Mouse (Mus musculus) midbrain, embryonic 16.5 days (tissue): ENCODE measurements around the gene Gm49322. TPM values are rescaled to one million over a fixed set of nuclear protein-coding genes. Genes with fewer than 3 reads are reported as not detected.

Source experiments
- ATAC-seq: fragments of 200-750 bp; cut with Nextera tagmentation; 2 replicates; pipeline ENCODE4 v1.8.0; 2017; ENCODE audit warnings: moderate TSS enrichment
- H3K27ac ChIP-seq: fragments of 300-500 bp; sonication (generic); 2 replicates; pipeline ENCODE4 v1.5.1; 2014; ENCODE audit warnings: mild to moderate bottlenecking, low read length, mixed read lengths
- H3K27me3 ChIP-seq: fragments of 300-500 bp; sonication (generic); 2 replicates; pipeline ENCODE4 v1.6.1; 2014; ENCODE audit warnings: low read depth, low read length, mixed read lengths; ENCODE audit not compliant: control insufficient read depth, insufficient read depth
- H3K36me3 ChIP-seq: fragments of 300-500 bp; sonication (generic); 2 replicates; pipeline ENCODE4 v1.6.1; 2014; ENCODE audit warnings: mild to moderate bottlenecking, low read length, moderate library complexity, mixed read lengths; ENCODE audit not compliant: control insufficient read depth, insufficient read depth
- H3K4me1 ChIP-seq: fragments of 300-500 bp; sonication (generic); 2 replicates; pipeline ENCODE4 v1.6.1; 2014; ENCODE audit warnings: mild to moderate bottlenecking, low read length, mixed read lengths; ENCODE audit not compliant: control insufficient read depth, insufficient read depth
- H3K4me2 ChIP-seq: fragments of 300-500 bp; sonication (generic); 2 replicates; pipeline ENCODE4 v1.6.1; 2014; ENCODE audit warnings: mild to moderate bottlenecking, low read length, mixed read lengths
- H3K4me3 ChIP-seq: fragments of 300-500 bp; sonication (generic); 2 replicates; pipeline ENCODE4 v1.5.1; 2014; ENCODE audit warnings: low read depth, mild to moderate bottlenecking, low read length, moderate library complexity, mixed read lengths
- H3K9ac ChIP-seq: fragments of 300-500 bp; sonication (generic); 2 replicates; pipeline ENCODE4 v1.6.1; 2014; ENCODE audit warnings: low read depth, low read length, mixed read lengths
- H3K9me3 ChIP-seq: fragments of 300-500 bp; sonication (generic); replicated peaks from 2 replicates; pipeline ENCODE4 v1.6.1; 2014; ENCODE audit warnings: mild to moderate bottlenecking, low read length, mixed read lengths; ENCODE audit not compliant: control insufficient read depth, poor library complexity, severe bottlenecking
- WGBS: fragments of 180-500 bp; shearing (Covaris S2); extraction: QIAGEN DNeasy Blood & Tissue Kit; methylation state at CpG from one replicate; pipeline ENCODE4 v1.1.7; 2014; 5-methylcytosine and 5-hydroxymethylcytosine counted together
- polyA plus RNA-seq: library from polyadenylated mRNA; unstranded; fragments of >200 nt; fragmentation: Nextera tagmentation; extraction: Ambion mirVana; gene quantifications from 2 replicates; pipeline ENCODE4 v1.2.1, GENCODE M21; 2015

The Gm49322 gene
- polyA plus RNA-seq, 1 experiment from 2014 or later = 3.0 TPM

DNA sequence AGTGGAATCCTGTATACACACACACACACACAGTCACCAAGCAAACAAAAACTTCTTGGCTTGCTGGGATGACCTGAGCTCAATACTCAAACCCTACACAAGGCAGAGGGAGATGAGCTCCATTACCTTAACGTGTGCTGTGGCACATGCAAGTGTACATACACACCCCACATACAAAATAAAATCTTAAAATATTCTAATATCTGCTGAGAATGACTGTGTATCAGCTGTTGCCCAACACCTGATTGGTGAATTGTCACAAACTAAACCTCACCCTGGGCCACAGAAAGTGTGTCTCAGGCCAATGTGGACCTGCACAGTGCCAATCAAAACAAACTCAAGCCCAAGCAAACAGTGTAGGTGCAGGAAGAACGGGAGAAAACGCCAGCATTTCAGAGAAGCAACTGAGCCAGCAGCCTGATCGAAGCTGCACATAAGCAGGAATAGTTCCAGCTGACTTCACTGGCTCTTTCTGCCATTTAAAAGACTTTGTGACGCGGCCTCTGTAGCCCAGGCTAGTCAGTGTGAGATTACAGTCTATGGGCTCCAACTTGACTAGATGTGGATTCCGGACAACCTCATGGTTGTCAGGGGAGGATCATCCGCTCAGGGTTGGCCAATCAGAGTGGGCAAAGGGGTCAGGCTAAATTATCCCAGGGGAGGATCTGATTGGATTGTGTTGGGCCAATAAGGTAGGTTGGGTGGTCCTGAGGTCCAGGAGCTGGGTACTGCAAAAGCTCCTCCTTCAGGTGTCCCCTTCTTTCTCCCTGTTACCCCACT, 13.8 kb downstream of the Gm49322 start:
- no peak overlapping the region for H3K4me2 ChIP-seq
- no peaks in the 10 kb centered on the region for H3K27me3 ChIP-seq
- WGBS = 32% methylated on average over 8 of the region's 8 CpGs
- peaks cover 18% of the 10 kb centered on the region for H3K4me1 ChIP-seq
- no peak overlapping the region for H3K27ac ChIP-seq
- no peaks in the 10 kb centered on the region for H3K9me3 ChIP-seq
- H3K9ac ChIP-seq = no peak overlapping the region
- peaks cover 5% of the 10 kb centered on the region for H3K36me3 ChIP-seq
- H3K4me3 ChIP-seq = no peak overlapping the region
- ATAC-seq = no peak

DNA sequence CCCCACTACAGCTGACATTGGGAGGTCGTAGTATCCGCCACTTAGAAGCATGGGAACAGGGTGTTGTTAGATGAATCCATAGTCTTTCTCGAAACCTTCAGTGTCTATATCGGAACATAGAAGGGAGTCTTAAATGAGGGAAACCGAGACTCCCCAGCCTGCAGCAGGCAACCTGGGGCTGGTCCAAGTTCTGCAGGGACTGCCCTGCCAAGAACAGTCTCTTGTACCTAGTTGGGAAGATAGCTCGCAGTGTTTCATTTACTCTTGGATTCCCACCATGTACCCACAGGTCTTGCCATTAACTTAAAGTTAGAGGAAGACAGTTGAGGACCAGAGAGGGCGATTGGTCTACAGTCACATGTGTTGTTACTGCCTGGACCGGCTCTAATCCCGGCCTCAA, 14.5 kb downstream of the Gm49322 start:
- no peak overlapping the region for H3K4me2 ChIP-seq
- no peak overlapping the region for H3K4me3 ChIP-seq
- H3K36me3 ChIP-seq = peaks cover 2% of the 10 kb centered on the region; the same call in 1 of the 2 replicates
- 89% methylated on average over 9 of the region's 9 CpGs for WGBS
- ATAC-seq = no peak
- H3K9me3 ChIP-seq = no peaks in the 10 kb centered on the region
- peaks cover 24% of the 10 kb centered on the region for H3K4me1 ChIP-seq
- no peak overlapping the region for H3K9ac ChIP-seq
- no peak overlapping the region for H3K27ac ChIP-seq
- no peaks in the 10 kb centered on the region for H3K27me3 ChIP-seq

DNA sequence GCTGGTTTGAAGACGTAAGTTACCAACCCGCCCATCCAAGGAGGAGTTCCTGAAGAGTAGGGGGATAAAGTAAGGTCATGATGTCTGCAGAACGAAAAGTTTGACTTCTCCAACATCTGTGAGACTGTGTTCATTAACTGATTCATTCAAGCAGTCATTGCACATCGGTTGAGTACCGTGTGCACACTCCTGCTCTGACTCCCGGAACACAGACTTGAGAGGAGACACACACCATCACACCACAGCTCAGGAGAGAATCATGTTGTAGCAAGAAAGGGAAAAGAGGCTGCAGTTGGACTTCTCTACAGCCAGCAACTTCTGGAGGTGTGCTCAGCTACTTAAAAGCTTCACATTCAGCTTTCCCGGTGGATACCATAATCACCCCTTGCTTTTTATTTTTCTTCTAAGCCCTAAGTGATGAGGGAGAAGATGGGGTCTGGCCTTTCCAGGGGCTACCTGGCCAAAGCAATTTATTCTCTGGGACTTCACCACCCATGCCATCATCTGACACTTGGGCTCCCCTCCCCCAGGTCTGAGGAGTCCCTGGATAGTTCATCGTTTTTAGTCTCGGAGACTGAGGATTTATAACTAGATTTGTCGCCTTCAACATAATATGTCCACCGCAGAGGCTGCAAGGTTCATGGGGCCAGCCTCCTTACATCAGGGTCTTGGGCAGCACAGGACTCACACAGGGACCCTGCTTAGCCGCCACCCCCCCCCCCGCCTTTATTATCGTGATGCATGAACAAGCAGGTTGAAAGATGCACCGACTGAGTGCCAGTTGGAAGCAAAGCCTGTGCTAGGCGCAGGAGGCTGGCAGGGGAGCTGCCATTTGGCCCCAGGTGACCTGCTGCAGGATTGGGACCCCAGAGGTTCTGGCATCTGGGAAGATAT, 15.2 kb downstream of the Gm49322 start:
- whole genome bisulfite sequencing = 47% methylated on average over 16 of the region's 16 CpGs
- H3K4me3 ChIP-seq = peak overlapping the region; percentile 83
- peak overlapping the region; percentile 85 for H3K4me2 ChIP-seq
- no peaks in the 10 kb centered on the region for H3K36me3 ChIP-seq
- ATAC-seq = 0 out of 2 replicates have a peak, but pooled peaks have one; percentile 0
- H3K27ac ChIP-seq = peak overlapping the region; percentile 98
- no peaks in the 10 kb centered on the region for H3K9me3 ChIP-seq
- no peaks in the 10 kb centered on the region for H3K27me3 ChIP-seq
- peaks cover 24% of the 10 kb centered on the region for H3K4me1 ChIP-seq
- peak overlapping the region; percentile 66 for H3K9ac ChIP-seq

DNA sequence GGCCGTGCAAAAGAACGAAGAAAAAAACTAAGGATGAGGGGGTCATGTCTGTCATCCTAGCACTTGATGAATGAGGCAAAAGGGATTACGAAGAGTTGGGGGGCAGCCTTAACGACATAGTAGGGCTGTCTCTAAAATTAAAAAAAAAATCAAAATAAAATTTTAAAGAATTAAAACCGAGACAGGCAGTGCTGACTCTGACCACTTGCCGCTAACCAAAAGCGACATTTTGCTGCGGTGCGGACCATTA, 15.8 kb downstream of the Gm49322 start:
- H3K4me1 ChIP-seq = peaks cover 24% of the 10 kb centered on the region
- ATAC-seq = no peak
- no peaks in the 10 kb centered on the region for H3K9me3 ChIP-seq
- H3K9ac ChIP-seq = peak overlapping the region; percentile 66
- peak overlapping the region; percentile 98 for H3K27ac ChIP-seq
- H3K4me2 ChIP-seq = peak overlapping the region; percentile 85
- H3K36me3 ChIP-seq = no peaks in the 10 kb centered on the region
- H3K27me3 ChIP-seq = no peaks in the 10 kb centered on the region
- H3K4me3 ChIP-seq = peak overlapping the region; percentile 83
- under 1% methylated on average over 9 of the region's 9 CpGs for WGBS

DNA sequence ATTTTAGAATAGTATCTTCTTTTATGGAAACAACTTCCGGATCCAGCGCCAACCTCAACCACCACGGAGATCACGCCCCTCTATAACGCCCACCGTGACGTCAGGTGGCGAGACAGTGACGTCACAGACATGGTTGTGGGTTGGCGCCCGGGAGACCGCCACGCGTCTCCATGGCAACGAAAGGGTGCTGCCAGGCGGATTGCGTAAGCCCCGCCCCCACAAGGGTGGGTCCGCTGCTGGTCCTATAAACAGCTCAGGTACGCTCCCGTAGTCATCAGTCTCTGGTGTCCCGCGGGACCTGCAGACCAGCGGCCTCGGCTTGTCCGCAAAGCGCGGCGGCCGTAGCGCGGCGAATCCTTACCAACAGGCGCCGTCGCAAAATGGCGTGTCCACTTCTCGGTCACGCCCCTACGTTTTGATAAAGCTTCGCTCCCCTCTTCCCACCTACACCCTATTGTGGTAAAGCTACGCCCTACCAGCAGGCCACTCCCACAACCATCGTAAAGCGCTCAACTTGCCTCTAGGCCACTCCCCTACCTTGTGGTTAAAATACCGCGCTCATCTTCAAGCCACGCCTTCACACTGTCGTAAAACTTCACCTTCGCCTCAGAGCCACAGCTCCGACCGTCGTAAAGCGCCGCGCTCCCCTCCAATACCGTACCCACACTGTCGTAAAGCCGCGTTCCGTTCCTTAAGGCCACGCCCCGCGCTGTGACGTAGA, 16.3 kb downstream of the Gm49322 start:
- no peaks in the 10 kb centered on the region for H3K36me3 ChIP-seq
- H3K4me1 ChIP-seq = peaks cover 24% of the 10 kb centered on the region
- H3K4me2 ChIP-seq = peak overlapping the region; percentile 85
- H3K9ac ChIP-seq = peak overlapping the region; percentile 67
- H3K4me3 ChIP-seq = peak overlapping the region; percentile 83
- H3K27me3 ChIP-seq = no peaks in the 10 kb centered on the region
- under 1% methylated on average over 64 of the region's 64 CpGs for WGBS
- ATAC-seq = peak; percentile 96
- no peaks in the 10 kb centered on the region for H3K9me3 ChIP-seq
- peak overlapping the region; percentile 98 for H3K27ac ChIP-seq

DNA sequence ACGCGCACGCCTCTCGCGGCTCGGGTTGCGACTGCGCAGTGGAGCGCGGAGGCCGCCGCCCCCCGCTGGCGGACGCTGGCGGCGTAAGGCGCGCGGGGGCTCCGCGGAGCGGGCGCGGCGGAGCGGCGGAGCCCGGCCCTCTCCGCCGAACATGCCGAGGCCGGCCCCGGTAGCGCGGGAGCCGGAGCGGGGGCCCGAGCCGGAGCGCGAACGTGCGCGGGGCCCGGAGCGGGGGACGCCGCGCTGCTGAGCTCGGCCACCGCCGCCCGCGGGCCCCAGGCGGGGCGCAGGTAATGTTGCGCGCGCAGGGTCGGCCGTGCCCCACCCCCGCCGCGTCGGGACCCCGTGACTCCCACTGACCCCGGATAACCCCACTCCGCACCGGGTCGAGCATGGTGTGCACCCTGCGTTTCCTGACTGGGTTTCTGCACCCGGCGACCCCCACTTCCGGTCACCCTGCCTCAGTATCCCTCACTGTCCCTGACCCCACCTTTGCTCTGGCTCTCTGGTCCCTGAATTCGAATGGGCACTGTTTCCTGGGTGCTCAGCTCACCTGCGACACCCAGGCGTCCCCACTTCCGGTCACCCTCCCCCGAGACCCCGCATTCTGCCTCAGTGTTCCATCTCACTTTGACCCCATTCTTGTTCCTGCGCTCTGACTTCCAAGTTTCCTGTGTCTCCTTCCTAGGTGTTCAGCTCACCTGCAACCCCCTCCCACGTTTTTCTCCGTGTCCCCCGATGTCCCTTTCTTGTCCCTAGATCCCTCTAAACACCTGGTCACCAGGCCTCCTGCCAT, 17.0 kb downstream of the Gm49322 start, which contains the start of gene Csnk1g2:
Gene Csnk1g2 (plus strand): TSS at position 178 of the 796 bp plus-strand sequence.
- ATAC-seq = peak; percentile 3; the same call in 1 of the 2 replicates
- H3K9ac ChIP-seq = peak within 1 kb of the TSS; percentile 95
- under 1% methylated on average over 64 of the region's 85 CpGs for WGBS
- H3K27ac ChIP-seq = peak within 1 kb of the TSS; percentile 98
- peaks cover 24% of the 10 kb centered on the region for H3K4me1 ChIP-seq
- peak within 1 kb of the TSS; percentile 85 for H3K4me2 ChIP-seq
- H3K4me3 ChIP-seq = peak within 1 kb of the TSS; percentile 83
- H3K27me3 ChIP-seq = no peaks in the 10 kb centered on the region
- H3K36me3 ChIP-seq = no peaks in the 10 kb centered on the region
- H3K9me3 ChIP-seq = no peaks in the 10 kb centered on the region

DNA sequence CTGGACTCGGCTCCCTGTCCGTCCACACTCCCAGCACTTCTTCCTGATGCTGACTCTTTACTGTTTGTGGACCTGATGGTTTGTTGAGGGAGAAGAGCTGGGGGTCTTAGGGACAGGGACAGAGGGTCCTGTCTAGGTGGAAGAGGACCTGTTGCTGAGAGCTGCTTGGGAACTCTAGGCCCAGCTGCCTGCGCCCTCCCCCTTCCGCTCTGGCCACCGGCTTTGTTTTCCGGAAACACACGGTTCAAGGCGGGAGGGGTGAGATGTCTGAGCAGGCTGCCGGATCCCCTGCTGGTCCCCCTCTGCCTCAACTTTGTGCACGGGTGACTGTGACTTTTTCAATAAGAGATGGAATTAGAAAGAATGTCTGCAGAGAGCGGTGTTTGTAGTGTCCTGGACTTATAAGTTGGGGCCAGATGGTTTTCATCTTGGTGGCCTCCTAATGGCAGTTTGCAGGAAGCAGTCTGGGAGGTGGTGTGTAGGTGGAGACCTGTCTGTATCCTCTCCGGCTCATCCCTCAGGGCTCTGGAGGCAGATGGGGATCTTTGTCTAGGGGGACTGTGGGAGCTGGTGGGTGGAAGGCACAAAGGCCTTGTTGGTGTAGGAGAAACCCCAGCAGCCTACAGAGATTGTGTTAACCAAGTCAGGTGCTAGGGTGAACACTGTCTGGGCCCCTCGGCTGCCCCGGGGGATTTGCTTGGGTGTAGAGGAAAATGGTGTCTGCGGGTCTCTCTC, 17.8 kb downstream of the Gm49322 start:
- Histone ChIP-seq H3K36me3 (no peaks in the 10 kb centered on the region), H3K9ac (peak overlapping the region; percentile 95), H3K4me1 (peaks cover 24% of the 10 kb centered on the region), H3K27ac (peak overlapping the region; percentile 98; the same call in 1 of the 2 replicates), H3K27me3 (no peaks in the 10 kb centered on the region), H3K4me3 (peak overlapping the region; percentile 83), H3K9me3 (no peaks in the 10 kb centered on the region), H3K4me2 (peak overlapping the region; percentile 59)
- WGBS = 17% methylated on average over 15 of the region's 15 CpGs
- no peak for ATAC-seq

DNA sequence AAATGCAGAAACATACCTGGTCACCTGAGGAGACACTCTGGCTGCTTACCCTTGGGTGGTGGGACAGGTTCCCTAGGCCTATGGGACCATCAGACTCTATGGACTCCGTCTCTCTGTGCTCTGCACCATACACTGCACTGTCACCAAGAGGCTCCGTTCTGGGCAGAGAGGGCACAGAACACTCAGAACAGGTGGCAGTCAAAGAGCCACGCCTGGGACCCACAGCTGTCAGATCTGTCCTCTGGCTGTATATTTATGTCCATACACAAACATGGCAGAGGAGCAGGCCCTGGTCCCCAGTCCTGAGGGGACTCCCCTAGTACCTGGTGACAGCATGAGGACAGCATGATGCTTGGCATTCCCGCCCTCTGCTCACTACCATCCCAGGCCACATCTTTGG, 19.9 kb downstream of the Gm49322 start:
- Histone ChIP-seq H3K4me1 (peaks cover 24% of the 10 kb centered on the region), H3K36me3 (no peaks in the 10 kb centered on the region), H3K27me3 (no peaks in the 10 kb centered on the region), H3K9ac (no peak overlapping the region), H3K9me3 (no peaks in the 10 kb centered on the region), H3K4me2 (no peak overlapping the region), H3K27ac (no peak overlapping the region), H3K4me3 (no peak overlapping the region)
- 91% methylated on average over 4 of the region's 4 CpGs for WGBS
- ATAC-seq = no peak
